Mouse (Mus musculus): ENCODE data around the gene Xirp1.

The Xirp1 gene

GRCm38 (mm10) chr9:119972166-119972565 lies 51.2 kb downstream of the Xirp1 start:
- DNase-seq (ENCODE audit: low read depth, low spot score): no peak

GRCm38 (mm10) chr9:119970763-119971656 lies 52.4 kb downstream of the Xirp1 start:
- no peak for DNase-seq (ENCODE audit: low read depth, low spot score)

- DNase-seq (ENCODE audit: low read depth, low spot score): peak; percentile 51
Measured at GRCm38 (mm10) chr9:119970221-119970620, 53.2 kb downstream of the Xirp1 start.

- no peak for DNase-seq (ENCODE audit: low read depth, low spot score)
Measured at GRCm38 (mm10) chr9:119969811-119970210, 53.6 kb downstream of the Xirp1 start.

GRCm38 (mm10) chr9:119966221-119966910 lies 57.0 kb downstream of the Xirp1 start:
- no peak for DNase-seq (ENCODE audit: low read depth, low spot score)

GRCm38 (mm10) chr9:119965186-119965585 lies 58.2 kb downstream of the Xirp1 start:
- DNase-seq (ENCODE audit: low read depth, low spot score): no peak

GRCm38 (mm10) chr9:119964206-119964605 lies 59.2 kb downstream of the Xirp1 start:
- DNase-seq (ENCODE audit: low read depth, low spot score): no peak

All from CD4-positive helper T cell, adult 2 months (primary cell).